8 mouse cellular contexts compared by ENCODE assay signal in genomic region chr8:109947447-109948284, GRCm38 (mm10). TPM values are rescaled to one million over a fixed set of nuclear protein-coding genes. Genes with fewer than 3 reads are reported as not detected.
DNase-seq lines count a peak whose midpoint lies in the region; ATAC-seq and TF ChIP-seq lines count a peak whose summit lies in the region.

No protein-coding gene starts in this region.

- peaks cover 14% of the 10 kb centered on the region; the same call in 1 of the 2 replicates for H3K4me1 ChIP-seq in heart, embryonic 13.5 days
- H3K4me1 ChIP-seq in bone marrow, adult 2 months (ENCODE audit: control insufficient read depth, insufficient read depth, low read length): no peaks in the 10 kb centered on the region
- H3K4me1 ChIP-seq in embryonic fibroblast, embryonic 13.5 days (ENCODE audit: control insufficient read depth, insufficient read depth, low read length): peaks cover 11% of the 10 kb centered on the region
- H3K4me1 ChIP-seq in intestine, embryonic 16.5 days (ENCODE audit: control insufficient read depth, insufficient read depth, low read length): peaks cover 26% of the 10 kb centered on the region
- H3K4me1 ChIP-seq in liver, embryonic 14.5 days (replicated peaks; ENCODE audit: control insufficient read depth in 2 of 2, insufficient read depth in 2 of 2, low read length in 1 of 2): peaks cover 0 to 4% of the 10 kb centered on the region in 2 experiments; a peak in 1 of 4 replicates
- H3K4me1 ChIP-seq in neural tube, embryonic 11.5 days (ENCODE audit: control insufficient read depth, insufficient read depth, low read length): peaks cover 4% of the 10 kb centered on the region; the same call in 1 of the 2 replicates

- ATAC-seq in heart, embryonic 13.5 days (ENCODE audit: extremely low read depth, insufficient number of reproducible peaks, low FRiP score, low TSS enrichment): no peak
- ATAC-seq in intestine, embryonic 16.5 days: no peak; the same call in 1 of the 2 replicates
- no peak for ATAC-seq in liver, embryonic 14.5 days (ENCODE audit: insufficient read depth)
- ATAC-seq in neural tube, embryonic 11.5 days (ENCODE audit: insufficient read depth, low FRiP score, low TSS enrichment): 0 out of 2 replicates have a peak, but pooled peaks have one; percentile 55
- no peak for ATAC-seq in monocyte, adult 5-6 weeks (replicated peaks; ENCODE audit: insufficient number of reproducible peaks, low FRiP score, low TSS enrichment, poor library complexity, severe bottlenecking)

- no peaks in the 10 kb centered on the region for H3K9me3 ChIP-seq in heart, embryonic 13.5 days
- no peaks in the 10 kb centered on the region for H3K9me3 ChIP-seq in intestine, embryonic 16.5 days (ENCODE audit: control insufficient read depth, low read length)
- no peaks in the 10 kb centered on the region for H3K9me3 ChIP-seq in liver, embryonic 14.5 days (ENCODE audit: control insufficient read depth, low read length)
- no peaks in the 10 kb centered on the region for H3K9me3 ChIP-seq in neural tube, embryonic 11.5 days (ENCODE audit: control insufficient read depth, low read length)

- H3K9ac ChIP-seq in heart, embryonic 13.5 days: peak overlapping the region; percentile 67
- peak overlapping the region; percentile 40 for H3K9ac ChIP-seq in intestine, embryonic 16.5 days (ENCODE audit: low read depth, low read length)
- no peak overlapping the region for H3K9ac ChIP-seq in liver, embryonic 14.5 days (replicated peaks)
- H3K9ac ChIP-seq in neural tube, embryonic 11.5 days (ENCODE audit: low read length): peak overlapping the region; percentile 39

- peak; percentile 56; the same call in 1 of the 2 replicates for TF ChIP-seq CTCF in bone marrow, adult 2 months (IDR thresholded peaks at IDR 0.05; ENCODE audit: control insufficient read depth, insufficient read depth, low read length)
- peak; percentile 64; the same call in 1 of the 2 replicates for TF ChIP-seq CTCF in embryonic fibroblast, embryonic 13.5 days (IDR thresholded peaks at IDR 0.05; ENCODE audit: borderline replicate concordance, insufficient read depth, low read length)
- peak; percentile 82 for TF ChIP-seq CTCF in liver, embryonic 14.5 days (IDR thresholded peaks at IDR 0.05; ENCODE audit: low read depth)

- TF ChIP-seq EP300 in liver, embryonic 14.5 days (IDR thresholded peaks at IDR 0.05; ENCODE audit: low read depth): no peak

- WGBS in heart, embryonic 13.5 days: 2% methylated on average over 26 of the region's 26 CpGs
- 6% methylated on average over 26 of the region's 26 CpGs for WGBS in bone marrow, adult 2 months
- WGBS in intestine, embryonic 16.5 days: 6% methylated on average over 26 of the region's 26 CpGs
- 4% methylated on average over 26 of the region's 26 CpGs for WGBS in liver, embryonic 14.5 days (ENCODE audit: insufficient replicate concordance)
- WGBS in neural tube, embryonic 11.5 days: 3% methylated on average over 26 of the region's 26 CpGs

- H3K27ac ChIP-seq in heart, embryonic 13.5 days (replicated peaks): no peak overlapping the region
- no peak overlapping the region for H3K27ac ChIP-seq in bone marrow, adult 2 months (ENCODE audit: control insufficient read depth, insufficient read depth, low read depth, low read length, poor library complexity)
- H3K27ac ChIP-seq in embryonic fibroblast, embryonic 13.5 days (ENCODE audit: insufficient read depth, low read length): no peak overlapping the region
- no peak overlapping the region for H3K27ac ChIP-seq in intestine, embryonic 16.5 days (ENCODE audit: low read length)
- no peak overlapping the region for H3K27ac ChIP-seq in liver, embryonic 14.5 days
- H3K27ac ChIP-seq in neural tube, embryonic 11.5 days (ENCODE audit: low read depth, low read length): no peak overlapping the region

- DNase-seq in heart, postnatal 25 days (ENCODE audit: low spot score): no peak
- DNase-seq in liver, embryonic 14.5 days (ENCODE audit: low read depth in 3 of 3, low spot score in 3 of 3): no peak
- DNase-seq in neural tube, embryonic 11.5 days (ENCODE audit: low spot score): peak; percentile 59

- H3K4me2 ChIP-seq in heart, embryonic 13.5 days: peak overlapping the region; percentile 81
- H3K4me2 ChIP-seq in intestine, embryonic 16.5 days (ENCODE audit: low read depth, low read length): peak overlapping the region; percentile 50
- H3K4me2 ChIP-seq in liver, embryonic 14.5 days (ENCODE audit: low read depth): no peak overlapping the region; the same call in 1 of the 2 replicates
- peak overlapping the region; percentile 49 for H3K4me2 ChIP-seq in neural tube, embryonic 11.5 days (ENCODE audit: low read depth)

- H3K36me3 ChIP-seq in heart, embryonic 13.5 days: peaks cover 15% of the 10 kb centered on the region
- H3K36me3 ChIP-seq in intestine, embryonic 16.5 days (ENCODE audit: control insufficient read depth, insufficient read depth, low read length): 0 out of 2 replicates have a peak, but pooled peaks cover 2% of the 10 kb centered on the region
- no peaks in the 10 kb centered on the region for H3K36me3 ChIP-seq in liver, embryonic 14.5 days (replicated peaks; ENCODE audit: control insufficient read depth, insufficient read depth, low read depth)
- H3K36me3 ChIP-seq in neural tube, embryonic 11.5 days (ENCODE audit: control insufficient read depth, insufficient read depth, low read length): no peaks in the 10 kb centered on the region

- intact Hi-C loops in heart, postnatal 25 days (cut with DNase I): no loop called here

- peaks cover 63% of the 10 kb centered on the region for H3K27me3 ChIP-seq in heart, embryonic 13.5 days (replicated peaks)
- peaks cover 10% of the 10 kb centered on the region; the same call in 1 of the 2 replicates for H3K27me3 ChIP-seq in intestine, embryonic 16.5 days (replicated peaks; ENCODE audit: control insufficient read depth, insufficient read depth, low read length)
- peaks cover 25% of the 10 kb centered on the region for H3K27me3 ChIP-seq in liver, embryonic 14.5 days (ENCODE audit: control insufficient read depth, insufficient read depth, low read length)
- peaks cover 8% of the 10 kb centered on the region for H3K27me3 ChIP-seq in neural tube, embryonic 11.5 days (ENCODE audit: control insufficient read depth, insufficient read depth, low read length)

- TF ChIP-seq POLR2A in bone marrow, adult 2 months (IDR thresholded peaks at IDR 0.05; ENCODE audit: borderline replicate concordance, control insufficient read depth, low read depth, low read length): no peak
- TF ChIP-seq POLR2A in embryonic fibroblast, embryonic 13.5 days (IDR thresholded peaks at IDR 0.05; ENCODE audit: low read depth, low read length): no peak

- H3K4me3 ChIP-seq in heart, embryonic 13.5 days: peak overlapping the region; percentile 50
- no peak overlapping the region for H3K4me3 ChIP-seq in bone marrow, adult 2 months (replicated peaks; ENCODE audit: control insufficient read depth, low read depth, low read length)
- H3K4me3 ChIP-seq in embryonic fibroblast, embryonic 13.5 days (ENCODE audit: insufficient read depth, low read length): no peak overlapping the region
- H3K4me3 ChIP-seq in intestine, embryonic 16.5 days (ENCODE audit: low read length): peak overlapping the region; percentile 21
- H3K4me3 ChIP-seq in liver, embryonic 14.5 days (ENCODE audit: insufficient read depth in 1 of 2, low read depth in 2 of 2, low read length in 2 of 2): no peak overlapping the region
- peak overlapping the region; percentile 30 for H3K4me3 ChIP-seq in neural tube, embryonic 11.5 days (ENCODE audit: low read depth, low read length)

RNA-seq across cellular contexts. Expression of gene Marveld3, which starts 14.3 kb away (rescaled TPM):
- 0.45 and 0.86 TPM in 2 replicates for polyA plus RNA-seq in heart, embryonic 13.5 days (2015; fragmentation: Nextera tagmentation; extraction: Ambion mirVana)
- total RNA-seq in heart, postnatal 25 days (2021): under 1 TPM in 1 of 2 experiments, not detected in 1; 0.20 TPM
- polyA plus RNA-seq in bone marrow, adult 2 months (2011; ENCODE audit: insufficient read depth, insufficient read length, low replicate concordance, missing spikeins): 0.62 TPM in 1 of 2 replicates, not detected in the other
- not detected in 2 replicates for polyA plus RNA-seq in embryonic fibroblast, embryonic 13.5 days (2011; ENCODE audit: insufficient read length, low read depth, missing spikeins)
- 12.0 and 17.1 TPM in 2 replicates for polyA plus RNA-seq in intestine, embryonic 16.5 days (2015; fragmentation: Nextera tagmentation; extraction: Ambion mirVana)
- 0.02 and 0.04 TPM in 2 replicates for polyA plus RNA-seq in liver, embryonic 14.5 days (2012; rRNA removed)
- 0.09 TPM in 1 of 2 replicates, not detected in the other for polyA plus RNA-seq in liver, embryonic 14.5 days (2014; fragmentation: Nextera tagmentation; extraction: Ambion mirVana)
- 0.29 and 0.47 TPM in 2 replicates for polyA plus RNA-seq in neural tube, embryonic 11.5 days (2014; fragmentation: Nextera tagmentation; extraction: Ambion mirVana)
- not detected in 3 replicates for total RNA-seq in monocyte, adult 5-6 weeks (2017)

RNA-seq across cellular contexts. Expression of gene Tat, which starts 42.6 kb away (rescaled TPM):
- polyA plus RNA-seq in heart, embryonic 13.5 days (2015; fragmentation: Nextera tagmentation; extraction: Ambion mirVana): 0.27 TPM in 1 of 2 replicates, not detected in the other
- total RNA-seq in heart, postnatal 25 days (2021): under 1 TPM; 0.78 to 0.83 TPM
- polyA plus RNA-seq in bone marrow, adult 2 months (2011; ENCODE audit: insufficient read depth, insufficient read length, low replicate concordance, missing spikeins): 3.4 and 9.6 TPM in 2 replicates
- not detected in 2 replicates for polyA plus RNA-seq in embryonic fibroblast, embryonic 13.5 days (2011; ENCODE audit: insufficient read length, low read depth, missing spikeins)
- not detected in 2 replicates for polyA plus RNA-seq in intestine, embryonic 16.5 days (2015; fragmentation: Nextera tagmentation; extraction: Ambion mirVana)
- 0.25 TPM in 2 replicates for polyA plus RNA-seq in liver, embryonic 14.5 days (2012; rRNA removed)
- 0.13 and 0.27 TPM in 2 replicates for polyA plus RNA-seq in liver, embryonic 14.5 days (2014; fragmentation: Nextera tagmentation; extraction: Ambion mirVana)
- polyA plus RNA-seq in neural tube, embryonic 11.5 days (2014; fragmentation: Nextera tagmentation; extraction: Ambion mirVana): not detected in 2 replicates
- total RNA-seq in monocyte, adult 5-6 weeks (2017): not detected in 3 replicates

Comparison
In these comparisons a context has a peak if more than half of its experiments do, and no peak if none do; other contexts are left out.
1. H3K4me3 ChIP-seq: peak in heart, embryonic 13.5 days (single experiment), intestine, embryonic 16.5 days (single experiment) and neural tube, embryonic 11.5 days (single experiment); none in bone marrow, adult 2 months (single experiment), embryonic fibroblast, embryonic 13.5 days (single experiment) and liver, embryonic 14.5 days (0 of 2).
2. Peak in every context shown above with its lines, with median percentiles within 50 percentile points of each other: CTCF ChIP-seq.